Mouse (Mus musculus): ENCODE data around the gene Nt5c2. TPM values are rescaled to one million over a fixed set of nuclear protein-coding genes. Genes with fewer than 3 reads are reported as not detected.

The Nt5c2 gene
- polyA plus RNA-seq, 1 experiment from 2014 or later: 93.2 TPM

GRCm38 (mm10) chr19:46846056-46846455 is 168.9 kb downstream of the Nt5c2 start:
- no peaks in the 10 kb centered on the region for H3K36me3 ChIP-seq
- ATAC-seq (ENCODE audit: low FRiP score): no peak
- H3K4me3 ChIP-seq: no peak overlapping the region
- H3K27ac ChIP-seq: no peak overlapping the region
- 74% methylated on average over 7 of the region's 7 CpGs for WGBS
- no peaks in the 10 kb centered on the region for H3K9me3 ChIP-seq
- peaks cover 13% of the 10 kb centered on the region for H3K4me1 ChIP-seq (replicated peaks)
- no peak overlapping the region for H3K4me2 ChIP-seq
- no peaks in the 10 kb centered on the region for H3K27me3 ChIP-seq
- no peak overlapping the region for H3K9ac ChIP-seq

- 87% methylated on average over 2 of the region's 2 CpGs for WGBS
- Histone ChIP-seq H3K4me1 (replicated peaks) (peaks cover 11% of the 10 kb centered on the region), H3K27me3 (no peaks in the 10 kb centered on the region), H3K4me2 (no peak overlapping the region), H3K36me3 (no peaks in the 10 kb centered on the region), H3K27ac (no peak overlapping the region), H3K4me3 (no peak overlapping the region), H3K9ac (no peak overlapping the region), H3K9me3 (no peaks in the 10 kb centered on the region)
- no peak for ATAC-seq (ENCODE audit: low FRiP score)
Measured at GRCm38 (mm10) chr19:46843030-46843429, 171.9 kb downstream of the Nt5c2 start.

GRCm38 (mm10) chr19:46841016-46841415 is 173.9 kb downstream of the Nt5c2 start:
- no peaks in the 10 kb centered on the region for H3K36me3 ChIP-seq
- H3K27me3 ChIP-seq: no peaks in the 10 kb centered on the region
- no peak overlapping the region for H3K4me3 ChIP-seq
- 88% methylated on average over 4 of the region's 4 CpGs for WGBS
- H3K4me2 ChIP-seq: no peak overlapping the region
- no peaks in the 10 kb centered on the region for H3K9me3 ChIP-seq
- H3K27ac ChIP-seq: no peak overlapping the region
- ATAC-seq (ENCODE audit: low FRiP score): no peak
- H3K4me1 ChIP-seq (replicated peaks): peaks cover 11% of the 10 kb centered on the region
- H3K9ac ChIP-seq: no peak overlapping the region

GRCm38 (mm10) chr19:46837290-46838079 is 177.5 kb downstream of the Nt5c2 start:
- WGBS: 94% methylated on average over 11 of the region's 11 CpGs
- Histone ChIP-seq H3K27me3 (no peaks in the 10 kb centered on the region), H3K27ac (no peak overlapping the region), H3K9ac (no peak overlapping the region), H3K4me1 (replicated peaks) (no peaks in the 10 kb centered on the region), H3K4me2 (no peak overlapping the region), H3K36me3 (no peaks in the 10 kb centered on the region), H3K4me3 (no peak overlapping the region), H3K9me3 (no peaks in the 10 kb centered on the region)
- ATAC-seq (ENCODE audit: low FRiP score): no peak

- ATAC-seq (ENCODE audit: low FRiP score): no peak
- Histone ChIP-seq H3K27me3 (no peaks in the 10 kb centered on the region), H3K9ac (no peak overlapping the region), H3K36me3 (no peaks in the 10 kb centered on the region), H3K4me1 (replicated peaks) (no peaks in the 10 kb centered on the region), H3K4me3 (no peak overlapping the region), H3K27ac (no peak overlapping the region), H3K9me3 (no peaks in the 10 kb centered on the region), H3K4me2 (no peak overlapping the region)
- 50% methylated on average over 3 of the region's 3 CpGs for WGBS
Measured at GRCm38 (mm10) chr19:46836085-46836484, 178.9 kb downstream of the Nt5c2 start.

GRCm38 (mm10) chr19:46835339-46835738 is 179.6 kb downstream of the Nt5c2 start:
- Histone ChIP-seq H3K27ac (no peak overlapping the region), H3K4me1 (replicated peaks) (no peaks in the 10 kb centered on the region), H3K9ac (no peak overlapping the region), H3K27me3 (no peaks in the 10 kb centered on the region), H3K9me3 (no peaks in the 10 kb centered on the region), H3K36me3 (no peaks in the 10 kb centered on the region), H3K4me2 (no peak overlapping the region), H3K4me3 (no peak overlapping the region)
- ATAC-seq (ENCODE audit: low FRiP score): no peak
- 80% methylated on average over 4 of the region's 4 CpGs for WGBS

- Histone ChIP-seq H3K27me3 (no peaks in the 10 kb centered on the region), H3K4me1 (replicated peaks) (0 out of 2 replicates have a peak, but pooled peaks cover under 1% of the 10 kb centered on the region), H3K9me3 (no peaks in the 10 kb centered on the region), H3K9ac (no peak overlapping the region), H3K36me3 (no peaks in the 10 kb centered on the region), H3K27ac (no peak overlapping the region; the same call in 1 of the 2 replicates), H3K4me3 (no peak overlapping the region), H3K4me2 (no peak overlapping the region)
- no peak for ATAC-seq (ENCODE audit: low FRiP score)
- 90% methylated on average over 5 of the region's 5 CpGs for WGBS
Measured at GRCm38 (mm10) chr19:46834301-46834700, 180.7 kb downstream of the Nt5c2 start.

Other genes starting within 250 kb of the Nt5c2 start
- gene Ina, start 455 bp downstream of the Nt5c2 start, polyA plus RNA-seq (2015; fragmentation: Nextera tagmentation; extraction: Ambion mirVana): 684 and 706 TPM in 2 replicates
- 31.1 and 31.2 TPM in 2 replicates for gene Pcgf6, start 35.8 kb upstream of the Nt5c2 start, polyA plus RNA-seq (2015; fragmentation: Nextera tagmentation; extraction: Ambion mirVana)
- gene Taf5, start 52.6 kb upstream of the Nt5c2 start, polyA plus RNA-seq (2015; fragmentation: Nextera tagmentation; extraction: Ambion mirVana): 6.0 and 6.9 TPM in 2 replicates
- 1,588 and 1,676 TPM in 2 replicates for gene Usmg5, start 75.5 kb upstream of the Nt5c2 start, polyA plus RNA-seq (2015; fragmentation: Nextera tagmentation; extraction: Ambion mirVana)
- gene Pdcd11, start 75.6 kb upstream of the Nt5c2 start, polyA plus RNA-seq (2015; fragmentation: Nextera tagmentation; extraction: Ambion mirVana): 6.7 and 7.3 TPM in 2 replicates
- 1.3 and 1.6 TPM in 2 replicates for gene Calhm2, start 123.1 kb upstream of the Nt5c2 start, polyA plus RNA-seq (2015; fragmentation: Nextera tagmentation; extraction: Ambion mirVana)
- gene Calhm1, start 129.1 kb upstream of the Nt5c2 start, polyA plus RNA-seq (2015; fragmentation: Nextera tagmentation; extraction: Ambion mirVana): not detected in 2 replicates
- gene Calhm3, start 142.6 kb upstream of the Nt5c2 start, polyA plus RNA-seq (2015; fragmentation: Nextera tagmentation; extraction: Ambion mirVana): not detected in 2 replicates
- 6.8 and 7.2 TPM in 2 replicates for gene Neurl1a, start 163.7 kb upstream of the Nt5c2 start, polyA plus RNA-seq (2015; fragmentation: Nextera tagmentation; extraction: Ambion mirVana)